Mouse (Mus musculus) gastrocnemius, postnatal 4 days (tissue): ENCODE data around the gene Chd2. TPM values are rescaled to one million over a fixed set of nuclear protein-coding genes. Genes with fewer than 3 reads are reported as not detected.
A peak's percentile ranks its signal among the peaks of the same experiment; 100 is the strongest.

Experiments
- DNase-seq, 2 experiments: peaks; one replicate each; pipeline ENCODE4 v3.0.0; 2021 to 2022; ENCODE audit warnings: low spot score in 2 of 2, mixed read lengths in 2 of 2
- total RNA-seq, 2 experiments: library from RNA; stranded (reverse); gene quantifications; 2 replicates each; pipeline ENCODE4 v1.2.3; 2021

Chd2 gene
- total RNA-seq, 2 experiments from 2014 or later = 54.1 to 72.1 TPM

DNA sequence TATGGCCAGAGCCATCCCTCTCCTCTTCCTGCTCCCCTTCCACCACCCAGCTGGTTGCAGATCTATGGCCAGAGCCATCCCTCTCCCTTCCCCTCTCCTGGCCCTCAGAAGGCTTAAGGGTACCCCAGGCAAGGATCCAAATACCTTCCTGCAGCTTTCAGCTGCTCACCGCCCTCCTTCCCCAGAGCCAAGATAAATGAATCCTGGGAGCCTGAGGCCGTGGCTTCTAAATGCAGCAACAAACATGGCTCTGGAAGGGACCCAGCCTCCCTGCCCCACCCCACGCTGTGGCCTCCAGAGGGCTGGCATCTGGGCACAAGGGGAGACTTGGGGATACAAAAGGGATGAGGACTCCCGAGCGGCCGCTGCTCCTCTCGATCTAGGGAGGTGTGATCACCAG, 129.2 kb downstream of the Chd2 start:
- no peak for DNase-seq

- no peak for DNase-seq
Observed at GRCm38 (mm10) chr7:73411986-73412385, 129.6 kb downstream of the Chd2 start.

GRCm38 (mm10) chr7:73411523-73411922, 130.1 kb downstream of the Chd2 start:
- DNase-seq = no peak

DNA sequence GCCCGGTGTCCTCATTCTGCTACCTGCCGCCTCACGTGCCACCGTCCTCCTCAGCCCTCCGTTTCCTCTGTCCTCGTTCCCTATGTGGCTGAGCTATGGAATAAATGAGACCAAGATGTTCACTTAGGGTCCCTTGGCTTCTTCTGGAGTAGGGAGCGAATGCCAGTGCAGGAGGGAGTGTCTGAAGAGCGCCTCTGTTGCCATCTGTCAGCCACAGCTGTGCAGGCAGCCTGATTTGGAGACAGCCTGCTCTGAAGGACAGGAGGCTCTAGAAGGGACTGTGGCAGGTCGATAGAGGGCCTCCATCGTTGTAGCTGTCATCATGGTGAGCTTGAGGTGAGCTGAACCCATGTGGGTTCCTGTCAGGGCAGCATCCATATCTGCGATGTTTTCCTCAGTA, 136.1 kb downstream of the Chd2 start:
- no peak for DNase-seq

- no peak for DNase-seq
Observed at GRCm38 (mm10) chr7:73403538-73403937, 138.1 kb downstream of the Chd2 start.

GRCm38 (mm10) chr7:73402671-73403070, 139.0 kb downstream of the Chd2 start:
- no peak for DNase-seq

- DNase-seq = no peak
Observed at GRCm38 (mm10) chr7:73402106-73402505, 139.5 kb downstream of the Chd2 start.

GRCm38 (mm10) chr7:73400051-73400916, 141.3 kb downstream of the Chd2 start:
- DNase-seq = no peak

- peak; percentile 56 to 79 for DNase-seq
Observed at GRCm38 (mm10) chr7:73399501-73400044, 142.1 kb downstream of the Chd2 start.

GRCm38 (mm10) chr7:73398806-73399442, 142.7 kb downstream of the Chd2 start:
- no peak for DNase-seq

DNA sequence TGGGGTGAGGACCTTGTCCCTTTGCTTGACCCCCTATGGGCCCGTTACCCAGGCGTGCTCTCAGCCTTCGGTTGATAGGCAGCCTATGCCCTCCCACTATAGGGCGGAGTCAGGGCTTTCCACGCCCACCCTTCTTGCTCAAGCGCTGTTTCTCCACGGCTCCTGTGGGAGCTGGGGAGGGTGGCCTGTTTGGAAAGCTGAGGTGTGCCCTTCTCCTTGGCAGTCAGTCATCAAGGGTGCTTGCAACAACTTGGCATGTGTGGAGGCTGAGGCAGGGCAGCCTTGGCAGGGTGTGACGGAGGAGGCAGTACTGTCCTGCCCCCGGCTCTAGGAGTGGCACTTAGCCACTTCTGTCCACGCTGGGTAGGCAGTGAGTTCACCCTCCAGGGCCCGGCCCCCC, 143.3 kb downstream of the Chd2 start:
- no peak for DNase-seq

GRCm38 (mm10) chr7:73394013-73394409, 147.6 kb downstream of the Chd2 start:
- no peak for DNase-seq

GRCm38 (mm10) chr7:73393307-73394012, 148.2 kb downstream of the Chd2 start:
- DNase-seq = no peak

DNA sequence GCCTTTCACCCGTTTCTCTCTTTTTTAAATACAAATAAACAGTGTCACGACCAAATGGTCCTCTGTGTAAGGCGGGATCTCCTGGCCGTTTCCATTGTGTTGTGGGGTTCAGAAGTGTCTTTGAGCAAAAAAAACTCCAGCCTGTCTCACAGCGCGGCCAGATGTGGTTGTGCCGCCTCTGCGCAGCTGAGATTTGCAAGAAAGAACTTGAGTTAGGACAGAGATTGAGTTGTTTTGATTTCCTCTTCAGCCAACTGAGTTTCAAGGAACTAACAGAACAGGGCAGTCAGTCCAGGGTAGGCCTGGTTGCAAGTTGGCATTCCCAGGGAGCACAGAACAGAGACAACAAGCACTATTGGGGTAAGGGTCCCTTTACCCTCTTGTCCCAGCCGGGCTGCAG, 149.3 kb downstream of the Chd2 start:
- no peak for DNase-seq

DNA sequence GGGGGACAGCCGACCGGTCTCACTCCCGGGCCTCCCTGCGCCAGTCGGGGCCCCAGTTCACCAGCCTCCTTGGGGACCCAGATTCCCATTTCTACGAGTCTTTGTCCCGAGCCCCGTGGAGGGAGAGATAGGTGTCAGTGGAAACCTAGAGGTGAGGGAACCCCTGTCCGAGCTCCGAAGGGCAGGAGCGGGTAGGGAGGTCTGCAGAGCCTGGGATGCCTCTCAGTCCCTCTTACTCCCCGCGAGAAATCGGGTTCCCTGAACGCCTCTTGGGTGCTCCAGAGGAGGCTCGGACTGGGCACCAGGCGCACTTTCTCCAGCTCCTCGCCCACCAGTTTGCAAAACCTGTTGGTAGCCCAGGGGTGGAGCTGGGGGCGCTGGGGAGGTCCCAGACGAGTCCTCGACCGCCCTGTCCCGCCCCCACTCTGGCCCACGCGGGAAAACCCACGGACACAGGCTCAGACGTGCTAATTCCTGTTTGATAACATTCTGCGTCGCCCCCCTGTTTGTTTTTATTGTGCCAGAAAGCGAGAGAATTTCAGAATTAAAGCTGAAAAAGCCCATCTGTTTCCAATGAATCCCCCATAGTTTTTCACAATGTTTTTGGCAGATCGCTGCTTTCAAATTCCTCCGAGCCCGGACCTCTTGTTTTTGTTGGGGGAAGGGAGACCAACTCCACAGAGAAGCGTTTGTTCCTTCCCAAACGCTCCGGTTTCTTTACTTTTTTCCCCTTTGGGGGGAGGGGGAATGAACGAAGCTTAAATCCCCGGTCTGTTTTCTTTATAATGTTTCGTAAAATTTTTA, 149.9 kb downstream of the Chd2 start:
- DNase-seq = peak in 1 of 2 experiments; percentile 61

- DNase-seq = peak; percentile 94 to 95
Observed at GRCm38 (mm10) chr7:73391002-73391517, 150.6 kb downstream of the Chd2 start.

DNA sequence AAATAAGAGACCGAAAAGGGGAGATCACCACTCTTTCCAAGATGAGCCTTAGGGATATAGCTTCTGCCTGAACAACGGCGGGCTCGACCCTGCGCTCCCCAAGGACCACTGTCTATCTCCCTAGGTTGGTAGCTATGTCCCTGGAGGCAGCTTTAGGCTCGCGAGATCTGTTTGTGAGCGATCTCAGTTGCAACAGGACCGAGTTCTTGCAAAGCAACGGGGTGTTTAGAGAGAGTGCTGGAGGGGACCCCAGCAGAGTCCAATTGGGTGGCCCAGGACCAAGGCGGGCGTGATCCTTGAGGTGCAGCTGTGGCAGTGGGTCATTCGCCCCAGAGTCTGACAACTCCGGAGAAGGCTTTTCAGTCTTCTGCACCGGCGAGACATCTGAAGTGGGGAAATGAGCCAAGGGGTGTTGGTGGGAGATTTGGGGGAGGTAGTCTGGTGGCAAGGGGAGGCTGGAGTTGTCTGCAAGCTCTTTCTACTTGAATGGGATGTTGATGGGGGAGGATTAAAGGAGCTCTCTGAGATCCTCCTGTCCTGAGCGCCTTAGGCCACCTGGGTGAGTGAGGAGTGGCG, 151.1 kb downstream of the Chd2 start:
- DNase-seq = no peak

- no peak for DNase-seq
Observed at GRCm38 (mm10) chr7:73389871-73390294, 151.7 kb downstream of the Chd2 start.

DNA sequence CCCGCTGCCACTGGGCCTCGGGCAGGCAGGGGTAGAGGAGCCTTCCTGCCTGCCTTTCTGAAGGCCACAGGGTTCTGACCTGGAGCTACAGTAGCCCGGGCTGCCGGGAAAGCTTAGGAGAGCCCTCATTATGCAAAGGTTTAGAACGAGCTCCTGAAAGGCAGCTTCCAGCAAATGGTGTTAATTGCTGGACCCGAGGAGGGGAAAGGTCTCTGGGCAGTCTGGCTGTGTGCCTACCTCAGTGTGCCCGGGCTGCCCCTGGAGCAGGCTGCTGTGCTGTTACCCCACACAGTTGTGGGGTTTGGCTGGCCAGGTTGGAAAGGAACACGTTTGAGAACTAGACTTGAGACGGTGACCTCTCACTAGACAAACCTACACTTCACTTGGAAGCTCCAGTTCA, 152.2 kb downstream of the Chd2 start:
- DNase-seq = no peak

DNA sequence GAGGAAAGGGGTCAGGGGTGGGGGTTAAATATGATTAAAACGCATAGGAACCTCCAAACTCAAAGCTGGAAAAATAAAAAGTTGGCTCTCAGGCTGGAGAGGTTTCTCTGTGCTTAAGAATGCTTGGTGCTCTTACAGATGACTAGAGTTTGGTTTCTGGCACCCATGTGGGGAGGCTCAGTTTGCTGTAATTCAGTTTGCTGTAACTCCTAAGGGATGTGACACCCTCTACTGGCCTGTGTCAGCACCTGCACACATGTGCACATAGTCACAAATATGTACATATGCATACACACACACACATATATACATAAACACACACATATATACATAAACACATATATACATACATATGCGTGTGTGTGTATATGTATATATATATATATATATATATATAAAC, 152.8 kb downstream of the Chd2 start:
- no peak for DNase-seq
